Mouse (Mus musculus) kidney, postnatal 36 days (tissue): ENCODE measurements around the gene Smpd3.
A peak's percentile ranks its signal among the peaks of the same experiment; 100 is the strongest.
"Not testable (repeated sequence)": the region's sequence is repeated elsewhere in the genome, so short reads cannot be mapped to it uniquely, and the experiment has no call there.

Source experiments
- DNase-seq, 2 experiments: peaks; one replicate each; pipeline ENCODE4 v3.0.0; 2021 to 2022; ENCODE audit warnings: mixed read lengths in 2 of 2

Gene Smpd3

GRCm38 (mm10) chr8:106320002-106320401 is 17.8 kb downstream of the Smpd3 start:
- DNase-seq, result no peak

DNA sequence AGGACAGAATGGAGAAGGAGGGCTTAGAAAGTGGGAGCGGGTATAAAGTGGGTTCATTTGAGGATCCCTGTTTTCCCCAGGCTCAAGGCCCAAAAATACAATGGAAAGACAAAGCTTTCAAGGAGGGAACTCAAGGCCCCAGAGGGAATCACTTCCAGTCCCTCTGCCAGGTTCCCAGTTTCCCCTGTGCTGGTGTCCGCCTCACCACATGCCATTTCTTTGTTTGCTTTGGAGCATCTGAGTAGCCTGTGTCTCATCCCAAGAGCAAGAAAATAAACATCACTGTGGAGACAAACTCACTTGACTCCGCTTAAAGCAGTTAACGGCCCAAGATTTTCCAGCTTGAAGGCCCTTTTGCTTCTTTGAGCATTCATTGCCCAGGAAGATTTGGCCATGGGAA is 20.7 kb downstream of the Smpd3 start:
- DNase-seq, result no peak

- DNase-seq, result no peak
Measured at GRCm38 (mm10) chr8:106316506-106316905, 21.3 kb downstream of the Smpd3 start.

DNA sequence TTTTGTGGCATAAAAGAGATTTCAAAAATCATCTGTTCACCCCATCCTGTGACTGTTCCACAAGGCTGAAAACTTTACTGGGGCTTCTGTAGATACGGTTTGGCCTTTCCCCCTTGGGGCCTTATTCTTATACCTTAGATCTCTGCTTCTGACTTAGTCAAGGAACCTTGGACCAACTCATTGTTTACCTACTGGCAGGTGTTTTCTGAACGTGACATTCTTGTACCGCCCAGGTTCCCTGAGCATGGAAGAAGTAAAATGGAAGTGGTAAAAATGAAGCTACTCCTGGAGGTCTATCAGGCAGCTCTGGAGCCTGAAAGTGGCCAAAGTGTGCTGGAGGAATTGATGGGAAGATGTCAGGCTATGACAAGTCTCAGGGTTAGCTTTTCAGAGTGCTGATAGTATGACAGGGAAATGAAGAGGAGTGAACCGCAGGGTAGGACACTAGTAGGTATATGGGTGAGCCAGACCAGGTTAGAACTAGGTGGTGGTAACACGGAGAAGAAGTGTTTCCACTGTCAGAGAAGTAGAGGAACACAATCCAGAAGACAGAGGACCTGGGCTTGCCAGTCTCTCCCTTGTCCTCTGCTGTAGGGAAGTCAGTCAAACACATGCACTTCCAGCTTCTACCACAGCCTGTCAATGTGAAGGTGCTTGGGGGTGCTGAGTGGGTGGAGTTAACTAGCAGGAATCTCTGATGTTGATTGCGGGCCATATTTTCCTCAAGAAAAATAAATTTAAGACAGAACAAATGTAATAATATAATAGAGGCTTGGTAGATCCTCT is 22.2 kb downstream of the Smpd3 start:
- DNase-seq, result no peak

- DNase-seq, result no peak
Measured at GRCm38 (mm10) chr8:106313799-106314198, 24.0 kb downstream of the Smpd3 start.

DNA sequence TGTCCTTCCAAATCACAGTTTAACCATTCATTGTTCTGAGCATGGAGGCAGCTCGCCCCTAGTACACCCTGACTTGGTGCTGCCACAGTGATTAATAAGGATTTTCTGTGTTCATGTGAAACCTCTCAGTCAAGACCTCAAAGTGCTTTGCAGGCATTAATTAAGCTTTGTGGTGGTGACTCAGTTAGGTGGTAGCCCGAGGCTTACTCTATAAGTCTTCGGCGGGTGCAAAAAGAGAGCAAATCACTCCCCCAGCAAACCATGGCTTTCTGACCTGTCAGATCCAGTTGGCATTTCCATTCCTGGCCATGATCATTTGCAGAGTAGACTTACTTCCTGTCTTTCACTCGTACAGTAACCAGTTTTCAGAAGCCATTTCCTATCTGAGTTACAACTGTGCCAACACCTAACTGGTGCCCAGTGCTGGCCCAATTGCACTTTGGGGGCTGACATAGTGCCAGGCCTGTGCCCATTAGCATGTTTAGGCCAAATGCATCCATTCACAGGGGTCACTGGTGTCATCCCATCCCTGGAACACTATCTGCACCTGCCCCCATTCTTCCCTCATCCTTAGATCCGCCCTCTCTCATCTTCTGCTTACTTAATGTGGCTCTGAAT is 24.6 kb downstream of the Smpd3 start:
- DNase-seq, result no peak

GRCm38 (mm10) chr8:106311967-106312366 is 25.8 kb downstream of the Smpd3 start:
- no peak for DNase-seq

DNA sequence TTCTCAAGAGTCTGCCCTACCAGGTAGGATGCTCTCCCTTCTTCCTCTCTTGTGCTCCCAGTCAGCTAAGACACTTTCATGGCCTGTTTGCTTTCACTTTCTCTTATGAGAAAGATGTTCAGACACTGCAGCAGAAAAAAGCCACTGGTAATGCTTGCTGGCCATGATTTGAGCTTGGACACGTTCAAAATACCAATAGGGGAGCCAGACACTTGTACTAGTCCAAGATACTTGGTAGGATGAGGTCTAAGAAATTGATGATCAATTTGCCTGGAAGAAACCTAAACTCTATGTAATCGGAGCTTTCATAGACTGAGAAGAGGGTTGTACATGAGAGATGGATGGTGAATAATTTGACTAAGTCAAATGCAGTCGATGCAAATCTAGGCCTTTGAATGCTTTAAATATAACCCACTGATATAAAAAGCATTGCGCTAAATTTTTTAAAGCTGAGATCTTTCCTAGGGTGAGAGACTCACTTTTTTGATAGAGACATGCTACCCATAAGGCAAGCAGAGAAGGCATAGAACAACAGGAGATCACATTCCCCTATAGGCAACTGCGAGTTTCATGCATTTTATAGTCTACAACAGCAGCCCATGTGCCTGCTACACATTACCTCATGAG is 27.6 kb downstream of the Smpd3 start:
- DNase-seq, result no peak

- DNase-seq, result peak; percentile 64 to 73
Measured at GRCm38 (mm10) chr8:106308082-106308786, 29.6 kb downstream of the Smpd3 start.

DNA sequence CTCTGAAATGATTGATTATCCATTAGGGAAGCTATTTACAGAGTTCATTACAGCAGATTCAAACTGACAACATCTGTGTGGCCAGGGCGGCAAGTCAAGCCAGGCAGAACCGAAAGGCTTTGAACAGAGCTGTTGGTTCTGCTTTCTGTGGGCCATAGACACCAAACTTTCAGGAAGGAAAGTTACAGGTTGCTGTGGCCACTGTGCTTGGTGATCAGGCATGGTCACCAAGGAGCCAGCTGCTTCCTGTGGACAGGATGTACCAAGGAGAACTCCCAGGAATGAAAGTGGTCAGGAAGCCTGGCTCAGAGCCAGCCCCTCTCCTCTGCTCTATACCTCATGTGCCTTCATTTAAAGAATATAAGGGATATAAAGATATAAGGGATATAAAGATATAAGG is 30.2 kb downstream of the Smpd3 start:
- DNase-seq, result peak; percentile 48 to 58

- not testable (repeated sequence) for DNase-seq
Measured at GRCm38 (mm10) chr8:106306711-106307248, 31.0 kb downstream of the Smpd3 start.

GRCm38 (mm10) chr8:106306076-106306475 is 31.7 kb downstream of the Smpd3 start:
- DNase-seq, result no peak

DNA sequence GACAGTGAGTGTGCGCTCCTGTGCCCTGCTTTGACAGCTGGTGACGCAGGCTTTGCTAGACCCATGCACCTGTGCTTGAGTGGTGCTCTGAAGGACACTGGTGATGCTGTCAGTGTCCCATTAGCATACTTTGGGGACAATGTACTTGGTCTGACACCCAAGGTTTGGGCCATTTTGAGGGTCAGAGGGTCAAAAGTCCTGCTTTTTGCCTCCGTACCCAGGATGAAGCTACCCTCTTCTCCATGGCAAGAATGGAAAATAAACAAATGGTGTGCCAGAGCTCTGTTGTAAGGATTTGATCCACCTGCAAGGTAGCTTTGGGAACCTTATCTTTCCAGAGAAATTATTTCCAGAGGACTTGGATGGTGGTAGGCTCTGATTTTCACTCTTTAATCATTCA is 32.5 kb downstream of the Smpd3 start:
- no peak for DNase-seq

DNA sequence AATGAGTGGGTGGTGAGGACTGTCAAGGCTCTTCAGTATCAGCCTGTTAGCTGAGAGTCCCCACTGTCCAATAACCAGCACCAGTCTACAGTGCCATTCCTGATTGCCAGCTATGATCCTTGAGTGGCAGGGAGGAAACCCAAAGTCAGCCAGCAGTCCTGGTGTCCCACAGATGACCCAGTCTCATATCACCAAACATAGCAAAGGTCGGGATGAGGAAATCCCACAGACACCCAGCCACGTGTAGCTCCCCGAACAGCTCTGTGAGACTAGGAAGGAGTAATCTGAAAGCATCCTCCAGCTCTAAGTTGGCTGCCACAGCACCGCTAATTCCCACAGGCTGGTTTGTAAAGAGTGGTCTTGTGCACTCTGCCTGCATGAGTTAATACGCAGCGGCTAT is 33.5 kb downstream of the Smpd3 start:
- DNase-seq, result peak in 1 of 2 experiments; percentile 6

DNA sequence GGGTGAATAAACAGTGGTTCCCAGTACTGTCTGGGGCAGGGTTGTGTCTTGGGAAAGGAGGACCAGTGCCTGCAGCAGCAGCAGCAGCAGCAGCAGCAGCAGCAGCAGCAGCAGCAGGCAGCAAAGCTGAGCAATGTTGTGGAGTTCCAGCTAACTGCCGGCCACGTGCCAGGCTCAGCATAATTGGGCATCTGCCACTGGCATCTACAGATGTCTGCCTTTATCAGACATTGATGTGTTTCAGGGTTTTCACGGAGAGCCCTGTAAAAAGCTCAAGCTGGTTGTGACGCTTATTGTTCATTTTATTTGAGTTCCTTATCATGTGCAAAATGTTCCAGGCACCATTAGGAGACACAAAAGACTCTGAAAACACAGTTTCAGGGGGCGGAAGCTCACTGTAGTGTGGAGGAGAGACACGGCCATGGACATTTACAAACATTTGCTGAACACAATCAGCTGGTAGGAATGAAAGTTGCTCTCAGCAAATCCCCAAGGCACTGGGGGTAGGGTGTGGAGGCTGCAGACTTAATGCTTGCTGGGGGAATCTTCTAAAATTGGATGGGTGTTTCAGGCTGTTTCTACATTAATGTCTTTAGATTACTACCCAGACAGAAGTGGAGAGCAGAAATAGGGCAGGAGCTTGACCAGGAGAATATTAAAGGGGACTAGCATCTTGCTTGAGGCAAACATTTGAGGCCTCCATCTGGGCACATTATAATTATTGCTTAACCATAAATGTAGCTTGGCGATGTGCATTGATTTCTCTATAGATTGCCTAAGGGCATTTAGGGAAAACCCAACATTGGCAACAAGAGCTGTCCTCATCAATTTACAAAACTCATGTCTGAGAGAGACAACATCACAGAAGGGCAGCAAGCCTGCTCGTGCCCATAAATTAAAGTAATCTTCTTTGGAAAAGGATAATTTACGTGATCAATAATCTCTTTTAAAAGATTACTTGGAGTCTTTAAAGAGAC is 36.8 kb downstream of the Smpd3 start:
- no peak for DNase-seq

DNA sequence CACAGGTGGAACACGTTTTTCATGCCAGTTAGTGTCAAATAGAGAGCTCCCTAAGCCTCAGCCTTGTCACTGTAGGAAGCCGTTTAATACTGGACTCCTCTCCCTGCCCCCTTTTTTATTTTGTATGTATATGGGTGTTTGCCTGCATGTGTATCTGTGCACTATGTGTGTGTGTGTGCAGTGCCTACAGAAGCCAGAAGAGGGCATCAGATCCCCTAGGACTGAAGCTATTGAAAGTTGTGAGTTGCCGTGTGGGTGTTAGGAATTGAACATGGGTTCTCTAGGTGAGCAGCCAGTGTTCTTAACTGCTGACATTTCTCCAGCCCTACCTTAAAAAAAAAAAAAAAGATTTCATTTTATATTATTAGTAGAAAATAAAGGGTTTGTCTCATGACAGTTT is 38.1 kb downstream of the Smpd3 start:
- DNase-seq, result no peak

DNA sequence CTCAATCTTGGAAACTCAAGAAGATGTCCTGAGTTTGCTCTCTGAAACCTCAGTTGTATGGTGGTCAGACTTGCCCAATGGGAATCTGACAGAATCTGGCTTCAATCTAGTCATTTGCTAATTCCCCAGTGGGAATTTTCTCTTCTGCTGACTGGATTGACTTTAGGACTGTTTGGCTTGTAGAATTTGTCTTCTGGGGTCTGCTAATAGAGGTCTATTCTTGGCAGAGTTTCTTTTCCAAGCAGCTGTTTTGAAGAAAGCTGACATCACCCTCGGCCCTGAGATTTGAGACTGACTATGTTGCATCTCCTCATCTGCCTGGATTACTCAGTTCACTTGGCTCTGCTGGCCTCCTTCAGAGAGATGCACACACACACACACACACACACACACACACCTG is 38.9 kb downstream of the Smpd3 start:
- no peak for DNase-seq

DNA sequence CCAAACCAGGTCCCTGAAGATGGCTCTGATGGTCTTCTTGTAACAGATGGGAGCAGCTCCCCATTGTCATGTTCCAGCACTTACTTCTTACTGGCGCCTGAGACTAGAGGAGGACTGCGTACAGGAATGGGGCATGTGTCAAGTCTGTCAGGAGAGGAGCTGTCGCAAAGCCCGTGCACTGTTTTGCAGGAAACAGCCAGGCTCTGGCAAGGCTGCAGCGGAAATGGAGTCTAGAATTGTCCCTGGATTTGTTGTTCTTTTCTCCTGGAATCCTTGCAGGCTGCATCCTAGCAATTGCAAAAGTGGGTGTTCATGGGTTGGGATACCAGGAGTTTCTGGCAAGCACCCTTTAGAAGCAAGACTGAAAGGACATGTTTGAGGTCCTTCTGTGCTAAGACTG is 39.5 kb downstream of the Smpd3 start:
- DNase-seq, result peak; percentile 53 to 60

DNA sequence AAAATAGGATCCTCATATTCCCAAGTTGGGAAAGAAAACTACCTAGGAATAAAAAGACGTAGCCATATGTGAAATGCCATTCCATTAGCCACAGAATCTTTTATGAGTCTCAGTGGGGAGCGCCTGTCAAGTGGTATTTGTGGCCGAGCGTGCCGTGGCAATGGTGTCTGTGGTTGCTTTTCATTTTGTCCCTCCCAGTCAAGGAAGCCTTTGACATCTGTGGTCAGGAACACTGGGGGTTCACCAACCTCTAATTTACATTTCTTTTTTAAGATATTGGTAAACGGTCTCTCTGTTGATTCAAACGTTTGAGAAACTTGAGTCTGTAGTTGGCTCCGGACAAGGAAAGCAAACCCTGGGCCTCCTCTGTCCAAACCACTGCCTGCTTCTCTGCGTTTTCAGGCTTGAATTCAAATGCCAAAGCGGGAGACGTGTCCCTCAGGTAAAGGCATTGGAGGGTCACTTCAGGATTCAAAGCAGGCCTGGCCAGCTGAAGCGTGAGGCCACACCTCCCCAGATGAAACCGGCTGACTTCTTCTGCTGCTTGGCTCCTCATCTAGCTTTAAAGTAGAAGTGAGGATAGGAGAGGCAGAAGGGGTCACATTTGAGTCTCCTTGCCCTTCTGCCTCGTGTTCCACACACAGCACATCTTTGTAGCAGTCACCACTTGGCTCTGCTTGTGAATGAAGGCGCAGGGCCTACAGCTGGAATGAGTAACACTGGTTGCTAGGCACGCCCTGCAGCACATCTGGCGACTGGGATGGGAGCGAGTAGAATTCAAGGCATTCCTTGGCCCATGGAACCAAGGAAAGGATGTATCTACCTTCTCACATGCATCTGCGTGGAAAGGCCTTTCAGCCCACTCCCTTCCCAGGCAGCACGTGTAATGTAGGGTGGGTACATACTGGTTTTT is 45.0 kb downstream of the Smpd3 start:
- DNase-seq, result no peak

- DNase-seq, result no peak
Measured at GRCm38 (mm10) chr8:106289464-106289863, 48.3 kb downstream of the Smpd3 start.

GRCm38 (mm10) chr8:106288732-106289131 is 49.1 kb downstream of the Smpd3 start:
- DNase-seq, result no peak
